Mouse (Mus musculus) heart, adult 2 months (tissue): Measurements from ENCODE around the gene Mdfi.

Experiments used
- CTCF ChIP-seq: fragments of 200-600 bp; IDR thresholded peaks from 2 replicates; pipeline ENCODE4 v1.8.1; 2022; ENCODE audit warnings: antibody characterized with exemption, mild to moderate bottlenecking, moderate library complexity
- EP300 ChIP-seq: fragments of 200-500 bp; IDR thresholded peaks from 2 replicates; pipeline ENCODE4 v1.6.1; 2011; ENCODE audit warnings: low read depth, low read length, control low read depth; ENCODE audit not compliant: insufficient read depth
- POLR2A ChIP-seq: fragments of 200-500 bp; IDR thresholded peaks from 2 replicates; pipeline ENCODE4 v1.6.1; 2011; ENCODE audit warnings: mild to moderate bottlenecking, low read depth, low read length, control low read depth; ENCODE audit not compliant: insufficient read depth

GRCm38 (mm10) chr17:47854908-47855307, 20.4 kb upstream of the Mdfi start:
- no peak for TF ChIP-seq CTCF
- TF ChIP-seq POLR2A = no peak
- TF ChIP-seq EP300 = no peak
